Mouse (Mus musculus) thymus, postnatal 0 days (tissue): ENCODE results near the gene Tubb1. TPM values are rescaled to one million over a fixed set of nuclear protein-coding genes. Genes with fewer than 3 reads are reported as not detected.

ENCODE experiments used
- DNase-seq: peaks from one replicate; pipeline ENCODE4 v3.0.0-alpha.2; 2015; ENCODE audit warnings: low spot score
- polyA plus RNA-seq: library from polyadenylated mRNA; unstranded; fragments of >200 nt; fragmentation: Nextera tagmentation; extraction: Ambion mirVana; gene quantifications from 2 replicates; pipeline ENCODE4 v1.2.1, GENCODE M21; 2015

Gene Tubb1
- polyA plus RNA-seq, result 0.22 TPM in 1 of 2 replicates, not detected in the other

DNA sequence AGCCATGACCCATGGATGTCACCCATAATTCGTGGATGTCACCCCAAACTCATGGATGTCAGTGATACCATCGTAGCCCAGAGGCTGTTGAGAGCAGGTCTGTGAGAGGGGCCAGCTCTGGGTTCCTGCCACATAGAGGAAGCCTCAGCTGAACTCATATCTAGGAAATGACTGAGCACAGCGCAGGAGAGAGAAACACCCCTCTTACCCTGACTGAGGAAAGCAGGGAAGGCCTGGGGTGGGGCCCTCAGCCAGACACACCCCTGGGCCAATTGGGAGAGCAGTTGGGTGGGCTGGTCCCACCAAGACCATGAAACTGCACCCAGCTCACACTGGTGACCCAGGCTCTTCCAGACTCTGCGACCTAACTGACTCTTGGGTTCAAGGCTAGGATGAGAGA is at the start of gene Tubb1:
Gene Tubb1, plus strand, starts transcription at position 343 of the 400 bp plus-strand sequence.
- DNase-seq, result no peak

DNA sequence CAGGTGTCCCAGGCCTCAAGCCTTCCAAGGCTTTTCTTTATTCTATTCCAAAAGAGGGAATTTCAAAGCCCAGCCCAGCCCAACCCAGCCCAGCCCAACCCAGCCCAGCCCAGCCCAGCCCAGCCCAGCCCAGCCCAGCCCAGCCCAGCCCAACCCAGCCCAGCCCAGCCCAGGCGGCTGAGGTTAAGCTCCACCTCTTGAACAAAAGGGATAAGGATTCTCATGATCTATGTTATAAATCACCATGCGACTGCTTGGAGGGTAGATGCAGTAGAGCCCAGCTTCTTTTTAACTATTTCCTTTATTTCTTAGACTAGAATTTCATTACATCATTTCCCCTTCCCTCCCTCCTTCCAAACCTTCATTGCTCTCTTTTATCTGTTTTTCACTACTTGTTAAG is 40.3 kb upstream of the Tubb1 start:
- no peak for DNase-seq

GRCm38 (mm10) chr2:174413127-174413526 is 37.4 kb upstream of the Tubb1 start:
- DNase-seq, result no peak

- DNase-seq, result no peak
Observed at GRCm38 (mm10) chr2:174415001-174415730, 35.3 kb upstream of the Tubb1 start.

DNA sequence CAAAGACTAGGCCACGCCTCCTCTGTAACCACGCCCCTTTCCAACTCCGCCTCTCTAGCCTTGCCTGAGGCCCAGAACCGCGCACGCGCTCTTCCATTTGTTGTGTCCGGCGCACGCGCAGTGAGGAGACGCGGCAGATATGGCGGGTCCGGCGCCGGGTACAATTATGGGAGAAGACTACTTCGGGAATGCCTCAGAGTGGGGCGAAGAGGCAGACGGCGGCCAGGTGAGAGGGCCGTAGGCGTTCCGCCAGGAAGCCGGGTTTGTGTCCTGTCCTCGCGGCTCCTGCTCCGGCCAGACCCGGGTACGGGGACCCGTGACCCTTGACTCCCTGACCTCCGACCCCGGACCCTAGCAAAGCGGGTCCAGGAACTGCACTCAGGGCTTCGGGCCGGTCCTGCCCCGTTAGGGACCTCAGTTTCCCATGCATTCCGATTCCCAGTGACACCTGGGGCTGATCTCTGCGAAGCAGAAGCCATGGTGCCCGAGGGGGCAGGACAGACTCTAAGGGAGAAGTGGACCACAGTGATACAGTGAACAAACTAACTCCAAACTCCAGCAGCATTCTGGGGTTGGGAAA is 34.7 kb upstream of the Tubb1 start, which contains the start of gene Nelfcd:
Gene Nelfcd, plus strand, starts transcription at position 74 of the 580 bp plus-strand sequence.
- peak; percentile 98 for DNase-seq

- DNase-seq, result no peak
Observed at GRCm38 (mm10) chr2:174421107-174421506, 29.4 kb upstream of the Tubb1 start.

DNA sequence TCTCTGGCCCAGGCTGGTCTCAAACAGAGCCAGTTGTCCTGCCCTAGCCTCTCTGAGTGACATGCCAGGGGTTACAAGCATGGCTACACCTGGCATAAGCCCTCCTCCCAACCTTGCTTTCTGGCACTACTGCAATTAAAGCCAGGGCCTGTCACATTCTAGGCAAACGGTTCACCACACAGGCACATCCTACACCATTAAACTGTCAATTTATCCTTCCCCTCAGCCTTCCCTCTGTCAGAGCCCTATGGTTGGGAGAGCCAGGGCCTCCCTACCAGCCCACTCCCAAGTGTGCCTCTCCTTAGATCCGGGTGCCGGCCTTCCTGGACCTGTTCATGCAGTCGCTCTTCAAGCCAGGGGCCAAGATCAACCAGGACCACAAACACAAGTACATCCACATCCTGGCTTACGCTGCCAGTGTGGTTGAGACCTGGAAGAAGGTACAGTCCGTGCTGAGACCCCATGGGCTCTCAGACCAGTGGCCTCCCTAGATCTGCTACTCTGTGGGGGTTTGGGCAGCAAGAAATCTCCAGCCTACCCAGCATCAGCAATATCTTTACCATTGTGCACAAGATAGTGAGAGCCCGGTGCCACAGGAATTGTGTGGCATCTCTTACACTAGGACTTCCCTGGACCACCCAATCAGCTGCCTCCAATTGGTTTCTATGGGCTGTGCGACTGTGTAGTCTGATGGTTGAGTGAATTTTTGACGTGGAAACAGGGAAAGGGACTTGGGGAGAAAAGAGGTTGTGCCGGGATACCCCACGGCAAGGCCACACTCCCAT is 26.0 kb upstream of the Tubb1 start:
- DNase-seq, result no peak

DNA sequence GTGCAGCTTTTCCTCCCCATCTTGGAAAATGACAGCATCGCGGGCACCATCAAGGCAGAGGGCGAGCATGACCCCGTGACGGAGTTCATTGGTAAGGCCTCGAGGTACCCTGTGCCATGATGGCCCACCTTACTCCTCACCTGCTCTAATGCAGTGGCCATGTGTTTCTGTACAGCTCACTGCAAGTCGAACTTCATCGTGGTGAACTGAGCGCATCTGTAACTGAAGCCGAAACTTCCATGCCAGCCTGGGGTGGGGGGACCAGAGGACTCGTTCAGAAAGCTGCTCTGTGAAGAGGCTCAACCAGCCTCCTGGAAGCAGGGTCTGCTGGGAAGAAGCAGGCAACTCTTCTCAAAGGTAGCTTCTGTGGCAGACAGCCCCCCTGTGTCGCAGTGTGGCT is 23.6 kb upstream of the Tubb1 start:
- DNase-seq, result no peak

DNA sequence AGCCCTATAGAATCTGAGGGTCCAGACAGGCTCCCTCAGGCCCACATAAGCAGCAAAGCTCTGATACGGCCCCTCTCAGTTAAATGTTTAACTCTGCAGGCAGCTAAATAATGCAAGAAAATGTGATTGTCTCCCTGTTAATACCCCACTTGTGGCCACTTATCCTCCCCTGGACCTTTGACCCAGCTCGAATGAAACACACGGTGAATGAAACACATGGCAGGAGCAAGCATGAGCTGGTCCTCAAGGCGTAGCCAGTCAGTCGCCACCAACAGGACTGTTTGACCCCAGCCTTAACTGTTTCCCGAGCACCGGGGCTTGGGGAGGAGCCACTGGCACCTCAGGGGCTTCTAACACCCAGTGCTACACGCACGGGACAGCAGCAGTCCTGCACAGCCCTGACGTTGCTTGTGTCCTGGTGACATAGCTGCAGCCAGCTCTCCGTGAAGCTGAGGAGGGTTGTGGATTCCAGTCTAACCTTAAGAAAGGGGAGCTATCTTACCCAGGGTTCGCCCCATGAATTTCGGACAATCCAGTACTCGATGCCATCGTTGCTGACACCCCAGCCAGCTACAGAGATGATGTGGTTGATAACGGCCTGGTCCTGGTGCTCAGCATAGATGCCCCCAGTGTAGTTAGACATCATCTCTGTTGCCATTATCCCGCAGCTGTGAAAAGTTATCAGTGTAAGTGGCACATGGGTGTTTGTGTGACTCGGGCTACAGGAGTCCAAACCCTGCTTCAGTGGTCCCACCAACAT is 22.2 kb upstream of the Tubb1 start:
- no peak for DNase-seq

- DNase-seq, result no peak
Observed at GRCm38 (mm10) chr2:174428996-174429591, 21.4 kb upstream of the Tubb1 start.

DNA sequence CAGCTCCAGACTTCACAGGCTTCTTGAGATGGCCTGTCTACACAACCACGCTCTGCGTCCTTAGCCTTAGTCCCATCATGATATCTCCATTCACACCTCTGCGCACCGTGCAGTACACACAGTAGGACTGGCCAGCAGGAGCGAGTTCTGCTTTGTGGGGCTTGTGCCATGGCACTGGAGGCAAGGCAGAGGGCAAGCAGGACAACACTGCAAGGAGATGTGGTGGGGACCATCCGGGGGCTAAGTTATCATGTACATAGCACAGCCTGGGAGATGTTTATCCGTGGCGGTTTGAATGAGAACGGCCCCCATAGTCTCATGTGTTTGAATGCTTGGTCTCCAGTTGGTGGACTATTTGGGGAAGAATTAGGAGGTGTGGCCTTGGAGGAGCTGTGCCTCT is 15.6 kb upstream of the Tubb1 start:
- no peak for DNase-seq

DNA sequence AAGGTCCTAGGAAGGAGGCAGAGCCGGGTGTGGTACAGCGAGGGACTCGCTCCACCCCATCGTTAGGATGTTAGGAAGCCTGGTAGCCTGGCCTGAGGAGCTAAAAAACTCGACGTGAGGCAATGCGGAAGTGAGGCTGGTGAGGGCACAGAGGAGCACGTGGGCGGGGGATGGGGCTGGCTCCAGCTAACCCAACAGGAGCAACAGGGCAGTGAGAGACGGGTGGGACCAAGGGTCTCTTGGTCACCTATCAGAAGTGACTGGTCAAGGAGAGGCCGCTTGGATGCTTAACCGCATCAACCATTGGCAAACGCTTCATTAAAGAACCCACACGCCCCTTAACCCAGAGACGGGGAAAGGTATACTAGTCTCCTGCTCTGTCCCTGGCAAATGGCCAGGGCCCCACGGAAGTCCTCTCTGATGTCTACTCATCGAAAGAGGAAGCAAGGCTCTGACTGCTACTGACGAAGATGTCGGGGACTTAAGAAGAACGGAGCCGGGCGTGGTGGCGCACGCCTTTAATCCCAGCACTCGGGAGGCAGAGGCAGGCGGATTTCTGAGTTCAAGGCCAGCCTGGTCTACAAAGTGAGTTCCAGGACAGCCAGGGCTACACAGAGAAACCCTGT is 14.3 kb upstream of the Tubb1 start:
- DNase-seq, result no peak

GRCm38 (mm10) chr2:174436916-174437696 is 13.4 kb upstream of the Tubb1 start:
- DNase-seq, result no peak

GRCm38 (mm10) chr2:174437697-174437982 is 12.9 kb upstream of the Tubb1 start:
- DNase-seq, result no peak

- peak; percentile 7 for DNase-seq
Observed at GRCm38 (mm10) chr2:174438181-174438580, 12.3 kb upstream of the Tubb1 start.

DNA sequence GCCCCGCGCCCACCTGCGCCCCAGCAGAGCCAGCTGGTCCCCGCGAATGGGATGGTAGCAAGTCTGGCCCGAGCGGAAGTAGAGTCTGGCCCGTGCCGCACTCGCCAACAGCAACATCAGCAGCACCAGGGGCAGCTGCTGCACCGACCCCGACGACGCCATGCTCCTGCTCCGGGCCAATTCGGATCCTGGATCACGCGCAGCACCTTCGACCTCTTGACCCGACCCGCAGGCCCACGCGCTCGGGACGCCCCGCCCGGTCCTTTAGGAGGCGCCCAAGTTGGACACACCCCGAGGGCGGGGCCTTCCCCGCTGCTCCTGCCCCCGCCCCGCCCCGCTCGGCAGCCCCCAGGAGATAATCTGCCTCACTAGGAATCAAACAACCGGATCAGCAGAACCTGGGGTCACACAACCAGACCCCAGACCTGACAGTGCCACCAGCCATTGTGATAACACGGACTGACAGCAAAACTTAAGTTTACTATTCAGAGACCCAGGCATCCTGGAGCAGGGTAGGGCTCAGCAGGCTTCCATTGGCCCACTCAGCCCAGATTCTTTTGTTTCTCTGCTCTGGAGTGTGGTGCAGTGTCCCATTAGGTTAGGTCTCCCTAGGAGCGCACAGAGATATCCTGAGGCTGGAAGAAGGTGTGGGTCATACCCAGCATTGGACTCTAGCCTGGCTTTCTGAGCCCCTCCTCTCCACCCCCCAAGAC is 11.6 kb upstream of the Tubb1 start, which contains the start of gene Ctsz:
Gene Ctsz, minus strand, starts transcription at position 303 of the 713 bp plus-strand sequence.
- DNase-seq, result peak; percentile 61

DNA sequence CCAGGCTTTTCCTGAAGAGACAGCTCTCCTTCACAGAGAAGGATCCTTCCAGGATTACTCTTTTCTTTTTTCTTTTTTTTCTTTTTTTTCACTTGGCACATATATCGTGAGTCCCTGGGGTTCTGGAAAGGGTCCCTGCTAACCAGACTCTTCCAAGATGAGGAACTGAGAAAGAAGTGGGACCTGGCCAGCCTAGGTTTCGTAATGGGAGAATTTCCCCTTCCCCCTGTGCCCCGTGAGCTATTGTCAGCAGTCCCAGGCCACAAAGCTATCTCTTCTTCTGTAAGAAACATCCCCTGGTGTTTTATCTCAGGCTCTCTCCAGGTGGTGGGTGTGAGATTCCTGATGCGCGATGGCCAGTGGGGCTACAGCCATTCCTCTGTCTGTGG is 11.1 kb upstream of the Tubb1 start:
- DNase-seq, result no peak

- DNase-seq, result no peak
Observed at GRCm38 (mm10) chr2:174439961-174440360, 10.5 kb upstream of the Tubb1 start.

GRCm38 (mm10) chr2:174441898-174442297 is 8.6 kb upstream of the Tubb1 start:
- DNase-seq, result no peak
